Mouse (Mus musculus) bone marrow, adult 2 months (tissue): ENCODE measurements around the gene Snx11.

Experiments
- CTCF ChIP-seq: fragments of 200-500 bp; IDR thresholded peaks from 2 replicates; pipeline ENCODE4 v1.5.1; 2011; ENCODE audit warnings: low read length, control low read depth; ENCODE audit not compliant: control insufficient read depth, insufficient read depth
- POLR2A ChIP-seq: fragments of 200-500 bp; IDR thresholded peaks from 2 replicates; pipeline ENCODE4 v1.6.1; 2011; ENCODE audit warnings: low read depth, mild to moderate bottlenecking, control low read depth, low read length, borderline replicate concordance; ENCODE audit not compliant: control insufficient read depth

DNA sequence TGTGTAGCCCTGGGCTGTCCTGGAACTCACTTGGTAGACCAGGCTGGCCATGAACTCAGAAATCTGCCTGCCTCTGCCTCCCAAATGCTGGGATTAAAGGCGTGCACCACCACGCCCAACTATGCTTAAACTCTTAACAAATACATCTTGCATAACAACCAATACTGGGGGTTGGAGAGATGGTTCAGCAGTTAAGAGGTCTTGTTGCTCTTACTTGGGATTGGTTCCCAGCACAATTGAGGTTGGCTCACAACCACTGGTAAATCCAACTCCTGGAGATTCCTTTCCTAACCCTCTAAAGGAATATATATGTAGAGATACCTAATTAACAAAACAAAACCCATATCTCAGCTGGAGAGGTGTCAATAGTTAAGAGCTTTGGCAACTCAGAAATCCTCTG, 18.7 kb upstream of the Snx11 start:
- TF ChIP-seq POLR2A, result no peak
- no peak for TF ChIP-seq CTCF
